Mouse (Mus musculus) limb, embryonic 11.5 days (tissue): ENCODE data around the gene Eps15l1. TPM values are rescaled to one million over a fixed set of nuclear protein-coding genes. Genes with fewer than 3 reads are reported as not detected.

ENCODE experiments used
- ATAC-seq: fragments of 200-750 bp; cut with Nextera tagmentation; 2 replicates; pipeline ENCODE4 v1.8.0; 2017; ENCODE audit warnings: low read depth; ENCODE audit not compliant: insufficient number of reproducible peaks, low FRiP score, low TSS enrichment
- DNase-seq: peaks from one replicate; pipeline ENCODE4 v3.0.0-alpha.2; 2015; ENCODE audit warnings: low spot score
- H3K27ac ChIP-seq: fragments of 300-500 bp; sonication (generic); replicated peaks from 2 replicates; pipeline ENCODE4 v1.5.1; 2014; ENCODE audit warnings: low read depth, mild to moderate bottlenecking, low read length
- H3K27me3 ChIP-seq: fragments of 300-500 bp; sonication (generic); 2 replicates; pipeline ENCODE4 v1.6.1; 2014; ENCODE audit warnings: mild to moderate bottlenecking, low read length, mixed read lengths; ENCODE audit not compliant: control insufficient read depth, insufficient read depth
- H3K36me3 ChIP-seq: fragments of 300-500 bp; sonication (generic); 2 replicates; pipeline ENCODE4 v1.6.1; 2014; ENCODE audit warnings: mild to moderate bottlenecking, low read length, moderate library complexity, mixed read lengths; ENCODE audit not compliant: control insufficient read depth, insufficient read depth
- H3K4me1 ChIP-seq: fragments of 300-500 bp; sonication (generic); 2 replicates; pipeline ENCODE4 v1.6.1; 2014; ENCODE audit warnings: low read length, mixed read lengths; ENCODE audit not compliant: control insufficient read depth, insufficient read depth
- H3K4me2 ChIP-seq: fragments of 300-500 bp; sonication (generic); 2 replicates; pipeline ENCODE4 v1.6.1; 2014; ENCODE audit warnings: low read depth, mild to moderate bottlenecking, moderate library complexity; ENCODE audit not compliant: severe bottlenecking
- H3K4me3 ChIP-seq: fragments of 300-500 bp; sonication (generic); 2 replicates; pipeline ENCODE4 v1.5.1; 2014; ENCODE audit warnings: low read depth, low read length
- H3K9ac ChIP-seq: fragments of 300-500 bp; sonication (generic); 2 replicates; pipeline ENCODE4 v1.6.1; 2014; ENCODE audit warnings: mild to moderate bottlenecking, low read length
- H3K9me3 ChIP-seq: fragments of 300-500 bp; sonication (generic); 2 replicates; pipeline ENCODE4 v1.6.1; 2016; ENCODE audit warnings: low read length; ENCODE audit not compliant: control insufficient read depth
- WGBS: fragments of 180-500 bp; shearing (Covaris S2); extraction: QIAGEN DNeasy Blood & Tissue Kit; methylation state at CpG from one replicate; pipeline ENCODE4 v1.1.7; 2014; 5-methylcytosine and 5-hydroxymethylcytosine counted together
- polyA plus RNA-seq: library from polyadenylated mRNA; unstranded; fragments of >200 nt; fragmentation: Nextera tagmentation; extraction: Ambion mirVana; gene quantifications from 2 replicates; pipeline ENCODE4 v1.2.1, GENCODE M21; 2014

Eps15l1 gene
- polyA plus RNA-seq = 82.2 and 83.7 TPM in 2 replicates

DNA sequence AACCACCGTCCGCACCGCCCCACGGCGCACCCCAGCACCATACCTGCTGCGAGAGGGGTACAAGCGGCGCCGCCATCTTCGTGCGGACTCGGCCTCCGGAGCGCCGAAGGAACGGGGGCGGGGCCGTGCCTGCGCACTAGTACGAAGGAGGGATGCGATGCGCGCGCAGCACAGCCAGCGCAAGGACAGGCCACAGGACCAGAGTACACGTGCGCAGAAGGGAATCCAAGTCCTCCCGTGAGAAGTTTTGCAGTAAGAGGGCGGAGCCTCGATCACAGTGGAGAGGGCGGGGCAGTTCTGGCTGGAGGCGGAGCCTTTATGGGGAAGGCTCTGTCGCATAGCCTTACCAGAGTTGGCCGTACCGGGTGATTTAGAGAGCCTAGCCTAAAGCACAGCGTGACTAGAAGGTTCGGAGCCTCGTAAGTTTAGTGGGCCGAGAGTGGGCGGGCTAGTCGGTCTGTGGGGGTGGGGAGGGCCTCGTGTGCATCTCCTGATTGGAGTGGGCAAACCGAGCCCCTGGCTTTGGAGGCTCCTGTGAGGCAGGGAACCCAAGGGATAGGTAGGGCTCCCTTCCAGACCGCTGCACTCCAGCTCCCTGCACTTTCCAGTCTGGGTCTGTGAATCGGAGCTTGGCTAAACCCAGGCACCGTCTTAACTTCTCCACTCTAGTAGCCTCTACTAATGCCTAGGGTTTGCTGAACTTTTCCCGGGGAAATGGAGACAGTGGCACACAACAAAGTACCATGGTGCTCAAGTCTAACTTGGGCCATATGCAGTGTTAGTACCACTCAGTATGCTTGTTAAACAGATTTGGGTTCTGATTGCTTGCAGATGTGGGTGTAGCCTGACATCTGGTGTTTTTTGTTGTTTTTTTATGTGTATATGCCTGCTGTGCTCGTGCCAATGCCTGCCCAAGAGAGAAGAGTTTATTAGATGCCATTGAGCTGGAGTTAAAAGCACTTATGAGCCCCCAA is at the start of gene Eps15l1:
TSS of gene Eps15l1 (minus strand) at position 99 of the 974 bp plus-strand sequence.
- peak; percentile 97 for ATAC-seq
- Histone ChIP-seq H3K27me3 (no peaks in the 10 kb centered on the region), H3K4me1 (peaks cover 11% of the 10 kb centered on the region), H3K36me3 (no peaks in the 10 kb centered on the region), H3K4me2 (peak within 1 kb of the TSS; percentile 64), H3K9ac (peak within 1 kb of the TSS; percentile 83), H3K27ac (peak within 1 kb of the TSS; percentile 86), H3K4me3 (peak within 1 kb of the TSS; percentile 89), H3K9me3 (no peaks in the 10 kb centered on the region)
- peak; percentile 98 for DNase-seq
- under 1% methylated on average over 48 of the region's 48 CpGs for WGBS

GRCm38 (mm10) chr8:72470684-72471083 is 49.4 kb upstream of the Eps15l1 start:
- no peak overlapping the region for H3K4me3 ChIP-seq
- WGBS = 98% methylated on average over 7 of the region's 7 CpGs
- no peaks in the 10 kb centered on the region for H3K27me3 ChIP-seq
- DNase-seq = no peak
- no peak overlapping the region for H3K27ac ChIP-seq
- H3K36me3 ChIP-seq = peaks cover 59% of the 10 kb centered on the region
- H3K9me3 ChIP-seq = no peaks in the 10 kb centered on the region
- ATAC-seq = no peak
- H3K4me1 ChIP-seq = peaks cover 3% of the 10 kb centered on the region; the same call in 1 of the 2 replicates
- H3K9ac ChIP-seq = no peak overlapping the region
- H3K4me2 ChIP-seq = no peak overlapping the region

- Histone ChIP-seq H3K27ac (no peak overlapping the region), H3K9me3 (no peaks in the 10 kb centered on the region), H3K27me3 (no peaks in the 10 kb centered on the region), H3K4me2 (no peak overlapping the region), H3K4me1 (peaks cover 3% of the 10 kb centered on the region; the same call in 1 of the 2 replicates), H3K4me3 (no peak overlapping the region), H3K36me3 (peaks cover 63% of the 10 kb centered on the region), H3K9ac (no peak overlapping the region)
- DNase-seq (no peak), ATAC-seq (no peak)
- 86% methylated on average over 8 of the region's 8 CpGs for WGBS
Measured at GRCm38 (mm10) chr8:72469984-72470383, 48.7 kb upstream of the Eps15l1 start.

- Histone ChIP-seq H3K9me3 (no peaks in the 10 kb centered on the region), H3K4me1 (peaks cover 3% of the 10 kb centered on the region; the same call in 1 of the 2 replicates), H3K27ac (no peak overlapping the region), H3K27me3 (no peaks in the 10 kb centered on the region), H3K4me3 (no peak overlapping the region), H3K4me2 (no peak overlapping the region), H3K9ac (no peak overlapping the region), H3K36me3 (peaks cover 65% of the 10 kb centered on the region)
- ATAC-seq (no peak), DNase-seq (no peak)
- WGBS = 100% methylated on average over 2 of the region's 2 CpGs
Measured at GRCm38 (mm10) chr8:72469243-72469642, 48.0 kb upstream of the Eps15l1 start.

- Histone ChIP-seq H3K4me3 (no peak overlapping the region), H3K9me3 (no peaks in the 10 kb centered on the region), H3K4me1 (no peaks in the 10 kb centered on the region), H3K4me2 (no peak overlapping the region), H3K9ac (no peak overlapping the region), H3K36me3 (peaks cover 74% of the 10 kb centered on the region), H3K27me3 (no peaks in the 10 kb centered on the region), H3K27ac (no peak overlapping the region)
- DNase-seq = no peak
- no peak for ATAC-seq
- 98% methylated on average over 10 of the region's 10 CpGs for WGBS
Measured at GRCm38 (mm10) chr8:72464211-72464610, 43.0 kb upstream of the Eps15l1 start.

- no peak overlapping the region for H3K4me3 ChIP-seq
- H3K27me3 ChIP-seq = no peaks in the 10 kb centered on the region
- 93% methylated on average over 4 of the region's 4 CpGs for WGBS
- H3K27ac ChIP-seq = no peak overlapping the region
- no peak overlapping the region for H3K9ac ChIP-seq
- no peaks in the 10 kb centered on the region for H3K4me1 ChIP-seq
- H3K36me3 ChIP-seq = peaks cover 41% of the 10 kb centered on the region
- ATAC-seq = no peak
- no peak overlapping the region for H3K4me2 ChIP-seq
- no peak for DNase-seq
- no peaks in the 10 kb centered on the region for H3K9me3 ChIP-seq
Measured at GRCm38 (mm10) chr8:72459881-72460533, 38.7 kb upstream of the Eps15l1 start.

DNA sequence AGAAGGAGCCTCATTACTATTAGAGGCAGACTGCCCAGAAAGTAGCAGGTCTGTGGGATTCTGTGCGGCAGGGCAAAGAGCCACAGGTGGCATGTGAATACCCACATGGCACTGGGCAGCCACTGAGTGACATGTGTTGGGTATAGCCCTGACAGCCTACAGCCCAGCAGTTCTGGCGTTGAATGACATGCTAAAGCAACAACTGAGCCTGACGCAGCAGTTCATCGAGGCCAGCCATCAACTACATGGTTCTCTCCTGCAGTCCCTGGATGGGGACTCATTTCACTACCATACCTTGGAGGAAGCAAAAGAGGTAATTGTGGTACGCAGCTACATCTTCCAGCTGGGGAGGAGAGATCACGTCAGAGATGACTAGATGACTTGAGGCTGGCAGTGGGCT is 37.2 kb upstream of the Eps15l1 start:
- H3K9me3 ChIP-seq = no peaks in the 10 kb centered on the region
- WGBS = 86% methylated on average over 6 of the region's 6 CpGs
- H3K4me3 ChIP-seq = no peak overlapping the region
- H3K27ac ChIP-seq = no peak overlapping the region
- H3K36me3 ChIP-seq = peaks cover 36% of the 10 kb centered on the region
- no peaks in the 10 kb centered on the region for H3K27me3 ChIP-seq
- ATAC-seq = no peak
- no peak for DNase-seq
- no peak overlapping the region for H3K9ac ChIP-seq
- no peak overlapping the region for H3K4me2 ChIP-seq
- H3K4me1 ChIP-seq = no peaks in the 10 kb centered on the region

- H3K27me3 ChIP-seq = no peaks in the 10 kb centered on the region
- no peaks in the 10 kb centered on the region for H3K9me3 ChIP-seq
- no peak overlapping the region for H3K4me3 ChIP-seq
- no peak overlapping the region for H3K4me2 ChIP-seq
- 87% methylated on average over 3 of the region's 3 CpGs for WGBS
- peaks cover 29% of the 10 kb centered on the region for H3K36me3 ChIP-seq
- ATAC-seq (no peak), DNase-seq (no peak)
- no peak overlapping the region for H3K9ac ChIP-seq
- no peaks in the 10 kb centered on the region for H3K4me1 ChIP-seq
- H3K27ac ChIP-seq = no peak overlapping the region
Measured at GRCm38 (mm10) chr8:72457806-72458205, 36.5 kb upstream of the Eps15l1 start.
